Mouse (Mus musculus): ENCODE data around the gene Tctex1d2. TPM values are rescaled to one million over a fixed set of nuclear protein-coding genes. Genes with fewer than 3 reads are reported as not detected.
"Not testable (repeated sequence)": the region's sequence is repeated elsewhere in the genome, so short reads cannot be mapped to it uniquely, and the experiment has no call there.

Gene Tctex1d2
- polyA plus RNA-seq, 1 experiment = 2.4 TPM

GRCm38 (mm10) chr16:32430474-32431046 is 11.1 kb downstream of the Tctex1d2 start, which contains the start of gene Pcyt1a:
Gene Pcyt1a, plus strand, starts transcription at chr16:32430921.
- DNase-seq (ENCODE audit: low read depth, low spot score) = peak; percentile 73
- WGBS = under 1% methylated on average over 54 of the region's 54 CpGs

DNA sequence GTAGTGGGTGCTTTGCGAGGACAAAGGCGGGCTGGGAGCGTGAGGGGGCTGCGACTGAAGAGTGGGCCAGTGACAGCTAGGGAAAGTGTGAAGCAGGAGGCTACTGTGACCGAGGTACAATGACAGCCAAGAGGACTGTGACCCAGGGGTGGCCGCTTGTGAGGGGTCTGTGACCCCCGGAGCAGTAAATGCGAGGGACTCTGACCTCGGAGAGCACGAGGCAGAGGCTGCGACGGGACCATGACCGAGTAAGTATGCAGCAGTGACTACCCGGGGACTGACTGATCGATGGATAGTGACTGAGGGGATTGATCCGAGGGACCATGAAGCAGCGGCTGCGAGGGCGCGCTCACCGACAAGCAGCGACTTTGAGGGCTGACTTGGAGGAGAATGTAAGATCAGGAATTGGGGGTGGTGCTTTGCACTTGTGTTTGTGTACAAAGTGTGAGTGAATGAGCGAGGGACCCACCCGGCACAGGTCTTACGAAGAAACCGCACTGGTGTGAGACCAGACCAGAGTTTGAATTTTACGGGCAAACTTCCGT is 11.6 kb downstream of the Tctex1d2 start:
- WGBS = under 1% methylated on average over 28 of the region's 28 CpGs
- no peak for DNase-seq (ENCODE audit: low read depth, low spot score)

DNA sequence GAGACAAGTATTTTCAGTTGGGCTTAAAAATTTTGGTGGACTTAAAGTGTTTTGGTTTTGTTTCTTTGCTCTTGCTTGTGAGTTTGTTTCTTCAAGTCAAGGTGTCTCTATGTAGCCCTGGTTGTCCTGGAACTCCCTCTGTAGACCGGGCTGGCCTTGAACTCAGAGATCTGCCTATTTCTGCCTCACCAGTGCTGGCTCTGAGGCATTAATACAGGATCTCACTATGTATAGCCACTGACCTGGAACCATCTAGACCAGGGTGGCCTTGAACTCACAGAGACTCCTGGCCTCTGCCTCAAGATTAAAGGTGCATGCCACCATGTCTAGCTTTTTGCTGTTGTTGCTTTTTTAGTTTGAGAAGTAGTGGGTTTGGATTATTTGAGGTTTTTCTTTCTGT is 12.4 kb downstream of the Tctex1d2 start:
- no peak for DNase-seq (ENCODE audit: low read depth, low spot score)
- 88% methylated on average over 1 of the region's 1 CpGs for WGBS

- DNase-seq (ENCODE audit: low read depth, low spot score) = no peak
- WGBS = 83% methylated on average over 2 of the region's 2 CpGs
These were observed 13.6 kb downstream of the Tctex1d2 start for GRCm38 (mm10) chr16:32433138-32433537.

GRCm38 (mm10) chr16:32434066-32434465 is 14.6 kb downstream of the Tctex1d2 start:
- DNase-seq (ENCODE audit: low read depth, low spot score) = no peak
- 49% methylated on average over 6 of the region's 6 CpGs for WGBS

- no peak for DNase-seq (ENCODE audit: low read depth, low spot score)
These were observed 15.2 kb downstream of the Tctex1d2 start for GRCm38 (mm10) chr16:32434691-32435090.

- DNase-seq (ENCODE audit: low read depth, low spot score) = no peak
- WGBS = 79% methylated on average over 1 of the region's 1 CpGs
These were observed 17.2 kb downstream of the Tctex1d2 start for GRCm38 (mm10) chr16:32436657-32437056.

DNA sequence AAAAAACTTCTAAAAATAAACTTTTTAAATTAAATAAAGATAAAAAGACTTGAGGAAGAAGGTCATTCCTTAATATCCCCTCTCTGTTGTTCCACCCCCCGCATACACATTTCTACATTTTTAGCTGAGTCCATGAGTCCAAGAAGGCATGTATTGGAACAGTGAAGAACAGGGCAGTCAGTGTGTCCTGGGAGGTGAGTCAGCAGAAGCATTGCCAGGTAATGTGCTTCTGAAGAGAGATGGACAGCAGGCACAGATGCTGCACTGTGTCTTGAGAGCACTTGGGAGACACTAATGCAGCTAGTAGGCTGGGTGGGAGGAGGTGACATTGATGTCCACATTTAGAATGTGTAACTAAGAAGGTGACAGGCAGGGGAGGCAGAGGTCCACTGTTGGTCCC is 17.8 kb downstream of the Tctex1d2 start:
- WGBS = 100% methylated on average over 1 of the region's 1 CpGs
- no peak for DNase-seq (ENCODE audit: low read depth, low spot score)

GRCm38 (mm10) chr16:32441432-32441831 is 21.9 kb downstream of the Tctex1d2 start:
- WGBS = 85% methylated on average over 3 of the region's 3 CpGs
- DNase-seq (ENCODE audit: low read depth, low spot score) = no peak

GRCm38 (mm10) chr16:32444615-32445014 is 25.1 kb downstream of the Tctex1d2 start:
- DNase-seq (ENCODE audit: low read depth, low spot score) = not testable (repeated sequence)
- 84% methylated on average over 3 of the region's 3 CpGs for WGBS

DNA sequence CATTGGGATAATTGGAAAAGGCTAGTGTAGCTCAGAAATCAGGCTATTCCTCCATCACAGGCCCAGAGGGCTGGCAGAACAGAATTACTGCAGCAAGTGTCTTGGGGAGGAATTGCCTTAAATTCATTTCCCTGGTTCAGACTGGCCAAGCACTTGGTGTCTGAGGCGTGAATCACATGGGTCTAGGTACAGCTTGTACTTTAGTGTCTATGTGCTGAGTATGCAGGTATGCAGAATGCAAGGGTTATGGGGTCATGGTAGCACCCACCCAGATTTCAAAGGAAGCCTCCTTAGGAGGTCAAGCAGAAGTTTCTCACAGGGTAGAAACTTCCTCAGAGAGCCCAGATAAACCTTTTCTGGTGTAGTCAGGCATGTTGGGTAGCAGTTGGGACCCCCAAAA is 26.1 kb downstream of the Tctex1d2 start:
- WGBS = 97% methylated on average over 1 of the region's 1 CpGs
- no peak for DNase-seq (ENCODE audit: low read depth, low spot score)

DNA sequence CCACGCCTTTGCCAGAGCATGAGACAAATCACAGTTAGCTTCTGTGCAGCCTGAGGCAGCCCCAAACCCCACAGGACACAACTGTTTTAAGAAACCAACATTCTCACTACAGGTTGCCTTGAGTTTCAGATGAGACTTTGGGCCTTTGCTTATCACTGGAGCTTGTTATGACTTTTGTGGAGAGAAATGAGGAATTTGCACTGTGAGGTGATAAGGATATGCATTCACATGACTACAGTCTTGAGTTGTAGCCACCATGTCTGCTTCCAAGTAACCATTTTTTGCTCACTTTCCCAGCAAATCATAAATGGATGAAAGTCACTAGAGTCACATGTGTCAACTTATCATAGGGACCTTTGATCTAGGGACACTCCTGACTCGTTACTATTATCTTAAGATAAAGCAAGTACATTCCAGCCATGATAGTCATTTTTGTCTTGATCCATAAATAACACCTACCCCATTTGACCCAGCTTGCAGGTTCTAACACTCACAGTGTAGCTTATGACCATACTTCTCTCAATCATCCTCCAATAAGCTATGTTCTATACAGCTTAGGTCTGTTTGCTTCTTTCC is 27.1 kb downstream of the Tctex1d2 start:
- WGBS = 70% methylated on average over 2 of the region's 2 CpGs

DNA sequence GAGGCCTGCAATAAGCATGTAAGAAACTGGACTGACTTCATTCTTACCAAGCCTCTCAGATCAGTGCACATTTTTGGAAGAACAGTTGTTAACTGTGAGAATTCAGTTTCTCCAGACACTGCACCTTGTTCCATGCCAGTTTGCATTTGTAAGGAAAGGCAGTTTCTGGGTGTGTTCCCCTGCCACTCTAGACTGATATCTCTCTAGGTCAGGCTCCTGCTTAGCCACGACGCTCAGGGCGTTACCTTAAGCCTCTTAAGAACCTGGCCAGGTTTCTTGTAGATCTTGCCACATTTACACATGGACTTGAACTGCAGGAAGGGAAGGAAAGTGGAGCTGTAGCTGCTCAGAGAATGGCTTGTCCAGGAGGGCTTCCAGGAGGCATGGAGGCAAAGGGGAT is 30.2 kb downstream of the Tctex1d2 start:
- no peak for DNase-seq (ENCODE audit: low read depth, low spot score)
- 46% methylated on average over 3 of the region's 3 CpGs for WGBS

More for the DNA sequence above, 27.1 kb downstream of the Tctex1d2 start:
- DNase-seq (ENCODE audit: low read depth, low spot score) = no peak

DNA sequence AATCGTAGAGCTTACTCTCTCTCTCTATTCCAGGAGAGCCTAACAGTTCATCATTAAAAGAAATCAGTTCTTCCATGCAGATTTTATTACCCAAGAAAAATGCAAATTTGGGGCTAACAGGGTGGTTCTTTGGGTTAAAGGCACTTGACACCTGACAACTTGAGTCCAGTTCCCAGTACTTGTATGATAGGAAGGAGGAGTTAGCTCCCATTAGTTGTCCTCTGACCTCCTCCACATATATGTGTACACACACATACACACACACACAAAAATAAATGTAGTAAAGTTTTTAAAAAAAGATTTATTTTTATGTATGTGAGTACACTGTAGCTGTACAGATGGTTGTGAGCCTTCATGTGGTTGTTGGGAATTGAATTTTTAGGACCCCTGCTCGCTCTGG is 30.6 kb downstream of the Tctex1d2 start:
- DNase-seq (ENCODE audit: low read depth, low spot score) = no peak
- WGBS = 91% methylated on average over 2 of the region's 2 CpGs

- no peak for DNase-seq (ENCODE audit: low read depth, low spot score)
- WGBS = 93% methylated on average over 8 of the region's 8 CpGs
These were observed 33.6 kb downstream of the Tctex1d2 start for GRCm38 (mm10) chr16:32453102-32453501.

DNA sequence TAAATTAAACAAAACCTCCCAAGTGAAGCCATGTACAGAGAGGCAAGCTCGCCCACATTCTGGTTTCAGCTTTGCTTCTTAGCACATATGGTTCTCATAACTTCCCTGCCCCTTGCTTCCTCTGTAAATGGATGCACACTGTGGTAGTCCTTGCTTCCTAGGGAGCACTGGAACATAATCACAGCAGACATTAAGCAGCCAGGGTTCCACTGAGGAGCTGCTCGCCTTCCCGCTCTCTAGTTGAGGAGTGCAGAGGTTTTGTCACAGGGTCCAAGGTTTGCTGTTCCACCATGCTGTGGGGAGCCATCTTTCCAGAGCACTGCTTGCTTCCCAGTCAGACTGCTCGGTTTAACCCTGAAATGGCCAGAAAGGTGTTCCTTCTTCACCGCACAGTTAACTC is 35.1 kb downstream of the Tctex1d2 start:
- WGBS = 94% methylated on average over 5 of the region's 5 CpGs

GRCm38 (mm10) chr16:32456086-32456485 is 36.6 kb downstream of the Tctex1d2 start:
- DNase-seq (ENCODE audit: low read depth, low spot score) = no peak

More for the DNA sequence above, 35.1 kb downstream of the Tctex1d2 start:
- no peak for DNase-seq (ENCODE audit: low read depth, low spot score)

DNA sequence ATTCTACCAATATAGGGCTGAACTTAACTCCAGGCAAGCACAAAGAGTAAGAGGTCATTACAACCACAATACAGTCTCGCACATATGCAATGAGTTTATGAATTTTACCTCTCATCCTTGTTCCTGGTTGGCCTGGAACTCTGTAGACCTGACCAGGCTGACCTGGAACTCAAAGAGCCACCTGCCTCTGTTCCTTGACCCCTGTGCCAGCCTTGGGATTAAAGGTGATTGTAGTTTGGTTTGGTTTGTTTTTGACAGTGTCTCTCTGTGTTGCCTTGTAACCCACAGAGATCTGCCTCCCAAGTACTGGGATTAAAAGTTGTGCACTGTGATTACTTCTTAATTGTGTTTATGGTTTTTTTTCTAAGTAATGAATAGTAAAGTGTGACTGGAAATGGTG is 37.3 kb downstream of the Tctex1d2 start:
- DNase-seq (ENCODE audit: low read depth, low spot score) = no peak
- WGBS = 49% methylated on average over 1 of the region's 1 CpGs

GRCm38 (mm10) chr16:32457589-32458386 is 38.3 kb downstream of the Tctex1d2 start:
- DNase-seq (ENCODE audit: low read depth, low spot score) = peak; percentile 57
- 54% methylated on average over 10 of the region's 10 CpGs for WGBS

DNA sequence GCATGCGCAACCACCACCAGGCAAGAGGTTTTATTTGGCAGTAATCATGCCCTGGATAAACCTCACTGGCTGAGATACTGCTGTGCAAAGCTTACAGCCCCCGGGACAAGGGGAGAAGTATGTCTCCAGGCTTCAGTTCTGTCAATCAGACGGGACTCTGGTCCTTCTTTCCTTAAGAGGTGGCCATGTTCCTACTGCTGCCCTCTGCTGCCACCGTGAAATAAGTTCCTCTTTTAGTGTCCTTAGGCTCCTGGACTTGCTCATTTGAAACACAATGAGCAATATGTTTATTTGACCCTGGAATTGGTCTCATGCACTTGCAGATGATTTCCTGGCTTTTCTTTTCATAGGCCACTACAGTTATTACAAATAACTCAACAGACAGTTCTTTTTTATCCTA is 41.0 kb downstream of the Tctex1d2 start:
- 59% methylated on average over 4 of the region's 4 CpGs for WGBS
- no peak for DNase-seq (ENCODE audit: low read depth, low spot score)

GRCm38 (mm10) chr16:32461713-32462112 is 42.2 kb downstream of the Tctex1d2 start:
- DNase-seq (ENCODE audit: low read depth, low spot score) = no peak
- 76% methylated on average over 5 of the region's 5 CpGs for WGBS
